Mouse (Mus musculus): ENCODE measurements around the gene Dnph1.

DNA sequence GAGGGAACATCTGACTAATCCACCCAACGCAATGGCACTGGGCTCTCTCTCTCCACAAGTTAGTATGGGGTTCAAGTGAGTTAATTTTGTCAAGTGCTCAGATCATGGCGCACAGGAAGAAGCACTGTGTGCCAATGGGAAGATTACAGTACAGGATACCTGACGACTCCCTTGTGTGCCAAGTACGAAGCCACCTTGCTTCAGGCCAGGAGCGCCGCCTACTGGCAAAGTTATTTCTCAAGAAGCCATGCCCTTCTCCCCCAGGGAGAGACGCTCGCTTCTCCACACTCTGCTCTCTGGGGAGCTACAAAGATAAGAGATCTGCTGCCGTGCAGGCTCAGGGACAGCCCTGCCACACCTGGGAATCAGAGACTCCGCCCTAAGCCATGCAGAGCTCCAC is 38.7 kb upstream of the Dnph1 start:
- peak; percentile 54; the same call in 1 of the 2 replicates for TF ChIP-seq CTCF (IDR thresholded peaks at IDR 0.05; ENCODE audit: borderline replicate concordance, extremely low read depth, insufficient read depth, insufficient read length)
- no peak for TF ChIP-seq POLR2A (IDR thresholded peaks at IDR 0.05; ENCODE audit: borderline replicate concordance, extremely low read depth, insufficient read depth, insufficient read length, poor library complexity, severe bottlenecking)
